Mouse (Mus musculus): ENCODE measurements around the gene C1qtnf2.

The C1qtnf2 gene

GRCm38 (mm10) chr11:43474225-43474774 is at the start of gene C1qtnf2:
Gene C1qtnf2, plus strand, starts transcription at chr11:43474276.
- DNase-seq (ENCODE audit: extremely low read depth, insufficient read length, low spot score) = no peak

GRCm38 (mm10) chr11:43424386-43424785 is 49.7 kb upstream of the C1qtnf2 start:
- DNase-seq (ENCODE audit: extremely low read depth, insufficient read length, low spot score) = no peak

- no peak for DNase-seq (ENCODE audit: extremely low read depth, insufficient read length, low spot score)
These were observed 48.8 kb upstream of the C1qtnf2 start for GRCm38 (mm10) chr11:43425166-43425709.

- peak; percentile 82 for DNase-seq (ENCODE audit: extremely low read depth, insufficient read length, low spot score)
These were observed 48.2 kb upstream of the C1qtnf2 start, which contains the start of gene Pttg1 for GRCm38 (mm10) chr11:43425824-43426413. Gene Pttg1, minus strand, starts transcription at chr11:43426251.

GRCm38 (mm10) chr11:43426414-43426884 is 47.6 kb upstream of the C1qtnf2 start:
- DNase-seq (ENCODE audit: extremely low read depth, insufficient read length, low spot score) = peak; percentile 25

- DNase-seq (ENCODE audit: extremely low read depth, insufficient read length, low spot score) = peak; percentile 89
These were observed 40.6 kb upstream of the C1qtnf2 start, which contains the start of gene Slu7 for GRCm38 (mm10) chr11:43433254-43434023. Gene Slu7, plus strand, starts transcription at chr11:43433744.

- no peak for DNase-seq (ENCODE audit: extremely low read depth, insufficient read length, low spot score)
These were observed 40.1 kb upstream of the C1qtnf2 start for GRCm38 (mm10) chr11:43434024-43434407.

GRCm38 (mm10) chr11:43441121-43441520 is 33.0 kb upstream of the C1qtnf2 start:
- DNase-seq (ENCODE audit: extremely low read depth, insufficient read length, low spot score) = no peak

GRCm38 (mm10) chr11:43443183-43443582 is 30.9 kb upstream of the C1qtnf2 start:
- no peak for DNase-seq (ENCODE audit: extremely low read depth, insufficient read length, low spot score)

- no peak for DNase-seq (ENCODE audit: extremely low read depth, insufficient read length, low spot score)
These were observed 24.2 kb upstream of the C1qtnf2 start for GRCm38 (mm10) chr11:43449916-43450315.

GRCm38 (mm10) chr11:43451322-43451721 is 22.8 kb upstream of the C1qtnf2 start:
- no peak for DNase-seq (ENCODE audit: extremely low read depth, insufficient read length, low spot score)

- DNase-seq (ENCODE audit: extremely low read depth, insufficient read length, low spot score) = no peak
These were observed 21.8 kb upstream of the C1qtnf2 start for GRCm38 (mm10) chr11:43452266-43452665.

GRCm38 (mm10) chr11:43463204-43463603 is 10.9 kb upstream of the C1qtnf2 start:
- no peak for DNase-seq (ENCODE audit: extremely low read depth, insufficient read length, low spot score)

GRCm38 (mm10) chr11:43470118-43470517 is 4.0 kb upstream of the C1qtnf2 start:
- no peak for DNase-seq (ENCODE audit: extremely low read depth, insufficient read length, low spot score)

GRCm38 (mm10) chr11:43470881-43471820 is 2.9 kb upstream of the C1qtnf2 start:
- no peak for DNase-seq (ENCODE audit: extremely low read depth, insufficient read length, low spot score)

- DNase-seq (ENCODE audit: extremely low read depth, insufficient read length, low spot score) = no peak
These were observed 961 bp upstream of the C1qtnf2 start for GRCm38 (mm10) chr11:43473115-43473514.

GRCm38 (mm10) chr11:43473635-43474224 is 346 bp upstream of the C1qtnf2 start:
- DNase-seq (ENCODE audit: extremely low read depth, insufficient read length, low spot score) = no peak

- DNase-seq (ENCODE audit: extremely low read depth, insufficient read length, low spot score) = no peak
These were observed 5.3 kb downstream of the C1qtnf2 start for GRCm38 (mm10) chr11:43479376-43479775.

GRCm38 (mm10) chr11:43480561-43480960 is 6.5 kb downstream of the C1qtnf2 start:
- no peak for DNase-seq (ENCODE audit: extremely low read depth, insufficient read length, low spot score)

All from 3134 (cell line).